Mouse (Mus musculus): ENCODE measurements around the gene Dus2.
A peak's percentile ranks its signal among the peaks of the same experiment; 100 is the strongest.
"Not testable (repeated sequence)": the region's sequence is repeated elsewhere in the genome, so short reads cannot be mapped to it uniquely, and the experiment has no call there.

The Dus2 gene

DNA sequence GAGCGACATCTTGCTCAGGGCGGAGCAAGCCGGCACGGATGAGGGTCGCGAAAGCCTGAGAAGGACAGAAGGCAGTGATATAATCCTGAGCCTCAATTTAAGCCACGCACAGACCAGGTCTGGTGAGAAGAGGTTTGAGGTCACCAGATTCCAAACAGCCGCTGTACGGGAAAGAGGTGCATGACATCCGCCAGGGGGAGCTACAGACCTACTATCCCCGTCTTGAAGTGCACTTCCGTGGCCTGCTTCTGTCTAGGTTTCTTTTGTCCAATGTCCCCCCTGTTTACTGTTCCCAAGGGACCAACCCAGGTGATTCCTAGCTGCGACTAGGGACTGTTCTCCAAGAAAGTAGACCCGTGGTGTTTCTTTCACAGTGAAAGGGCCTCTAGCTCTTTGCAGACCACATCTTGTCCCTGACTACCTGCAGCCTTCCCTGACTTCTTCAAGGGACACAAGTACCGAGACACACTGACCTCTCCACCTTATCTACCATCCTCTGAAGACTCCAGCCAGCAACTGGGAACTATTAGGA lies at the start of gene Dus2:
TSS of gene Dus2 (plus strand) at position 482 of the 532 bp plus-strand sequence.
- no peak for DNase-seq (ENCODE audit: extremely low read depth, low read depth, low spot score)

DNA sequence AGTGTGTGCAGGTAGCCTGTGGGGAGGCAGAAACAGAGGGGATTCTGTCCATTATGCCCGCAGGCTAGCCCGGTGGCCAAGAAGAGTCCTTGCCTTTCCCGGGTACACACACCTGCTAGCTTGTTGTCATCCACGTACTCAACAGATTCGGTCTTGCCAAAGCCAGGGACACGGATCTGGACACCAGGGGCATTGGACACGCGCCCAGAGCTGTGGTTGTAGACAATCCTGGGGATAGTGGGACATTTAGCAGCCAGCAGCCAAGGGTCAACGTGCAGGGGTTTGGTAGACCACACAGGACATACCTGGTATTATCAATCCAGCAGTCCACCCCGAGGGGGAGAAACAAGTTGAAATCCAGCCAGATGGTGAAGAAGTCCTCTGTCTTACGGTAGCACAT lies 49.1 kb upstream of the Dus2 start:
- DNase-seq (ENCODE audit: extremely low read depth, low read depth, low spot score), result no peak

DNA sequence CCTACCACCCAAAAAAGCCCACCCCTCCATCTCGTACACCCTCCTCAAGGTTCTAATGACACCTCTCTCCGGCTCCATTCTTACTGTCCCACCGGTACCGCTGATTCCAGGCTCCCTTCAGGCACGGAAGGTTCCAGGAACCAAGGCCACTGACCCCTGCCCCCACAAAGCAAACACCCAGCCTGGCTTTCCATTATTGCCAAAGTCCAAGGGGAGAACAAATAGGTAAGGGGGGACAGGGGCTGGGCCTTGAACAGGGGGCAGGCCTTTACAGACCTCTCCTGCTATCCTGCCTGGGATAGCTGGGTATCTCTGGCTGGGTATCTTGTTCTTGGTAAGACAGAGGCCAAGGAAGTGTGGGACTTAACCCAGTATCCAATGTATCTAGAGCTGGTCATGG lies 48.6 kb upstream of the Dus2 start:
- no peak for DNase-seq (ENCODE audit: extremely low read depth, low read depth, low spot score)

DNA sequence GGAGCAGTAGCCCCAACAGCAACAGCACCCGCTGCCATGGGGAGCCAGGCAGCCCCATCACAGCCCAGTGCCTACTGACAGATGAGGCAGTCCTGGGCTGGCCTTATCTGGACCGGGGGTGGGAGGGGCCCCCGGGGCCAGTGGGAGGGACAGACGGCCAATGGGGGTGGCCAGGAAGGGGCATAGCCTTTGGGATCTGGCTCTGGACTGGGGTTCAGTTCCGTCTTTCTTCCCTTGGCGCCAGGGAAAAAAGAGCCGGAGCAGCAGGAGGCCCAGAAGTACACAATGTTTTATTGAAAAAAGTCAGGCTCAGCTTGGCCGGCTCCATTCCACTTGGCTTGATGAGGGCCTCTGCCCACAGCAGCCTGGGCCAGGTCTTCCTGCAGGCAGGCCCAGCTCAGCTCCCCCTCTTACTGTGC lies 47.8 kb upstream of the Dus2 start, which contains the start of gene Lcat:
TSS of gene Lcat (minus strand) at position 62 of the 419 bp plus-strand sequence.
- no peak for DNase-seq (ENCODE audit: extremely low read depth, low read depth, low spot score)

DNA sequence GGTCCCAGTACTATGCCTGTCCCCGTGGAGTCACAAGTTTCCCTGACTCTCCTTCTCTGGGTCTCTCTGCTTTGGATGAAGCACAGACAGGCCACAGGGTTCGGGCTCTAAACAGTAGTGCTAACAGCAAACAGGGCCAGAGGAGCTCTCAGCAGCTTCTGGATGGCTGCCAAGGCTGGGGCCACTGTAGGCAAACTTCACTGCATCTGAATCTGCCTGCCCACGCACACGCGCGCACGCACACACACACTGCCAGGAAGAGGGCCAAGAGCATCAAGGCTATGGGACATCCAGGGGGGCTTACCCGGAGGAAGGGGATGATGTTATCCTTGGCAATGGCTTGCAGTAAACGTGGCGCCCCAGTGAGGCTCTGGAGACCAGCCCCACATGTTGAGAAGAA lies 41.8 kb upstream of the Dus2 start:
- DNase-seq (ENCODE audit: extremely low read depth, low read depth, low spot score), result no peak

DNA sequence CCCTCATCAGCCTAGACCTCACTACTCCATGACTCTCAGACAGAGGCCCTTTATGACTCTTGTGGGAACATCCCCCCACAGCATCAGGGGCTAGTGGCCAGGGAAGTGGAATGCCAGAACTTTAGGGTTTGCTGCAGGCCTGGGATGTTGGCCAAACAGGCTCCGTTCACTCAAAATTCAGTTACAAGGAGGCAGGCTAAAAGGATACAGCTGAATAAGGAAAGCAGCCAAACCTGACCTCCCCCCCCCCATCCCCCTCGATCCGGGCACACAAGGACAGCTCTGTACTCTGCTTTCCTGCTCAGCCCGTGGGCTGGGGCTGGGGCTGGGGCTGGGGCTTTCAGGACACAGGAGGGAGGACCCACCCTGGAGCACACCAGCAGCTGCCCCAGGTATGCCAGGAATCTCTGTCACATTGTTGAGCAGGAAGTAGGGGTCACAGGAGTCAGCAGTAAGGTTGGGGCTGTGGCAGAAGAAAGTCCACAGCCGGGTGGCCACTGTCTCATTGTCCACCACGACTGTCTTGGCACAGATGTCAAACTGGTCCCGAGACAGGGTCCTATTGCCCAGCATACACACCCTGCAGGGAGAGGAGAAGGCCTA lies 40.0 kb upstream of the Dus2 start:
- no peak for DNase-seq (ENCODE audit: extremely low read depth, low read depth, low spot score)

DNA sequence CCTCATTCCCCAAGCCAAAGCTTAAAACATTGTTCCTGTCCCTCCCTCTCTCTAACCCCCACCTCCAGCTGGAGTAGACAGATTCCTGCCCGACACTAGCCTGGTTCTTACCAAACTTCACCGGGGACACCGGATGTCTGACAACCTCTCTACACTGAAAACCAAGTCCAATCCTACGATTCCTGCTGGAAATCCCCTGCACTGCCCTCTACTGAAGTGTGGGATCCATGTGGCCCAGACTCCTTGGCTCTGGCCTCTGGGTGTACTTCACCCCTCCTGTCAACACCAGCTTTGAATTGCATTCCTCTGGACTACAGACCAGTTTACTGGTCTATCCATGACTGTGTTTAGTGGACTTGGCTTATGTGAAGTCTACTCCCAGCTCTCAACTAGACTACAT lies 34.6 kb upstream of the Dus2 start:
- DNase-seq (ENCODE audit: extremely low read depth, low read depth, low spot score), result no peak

DNA sequence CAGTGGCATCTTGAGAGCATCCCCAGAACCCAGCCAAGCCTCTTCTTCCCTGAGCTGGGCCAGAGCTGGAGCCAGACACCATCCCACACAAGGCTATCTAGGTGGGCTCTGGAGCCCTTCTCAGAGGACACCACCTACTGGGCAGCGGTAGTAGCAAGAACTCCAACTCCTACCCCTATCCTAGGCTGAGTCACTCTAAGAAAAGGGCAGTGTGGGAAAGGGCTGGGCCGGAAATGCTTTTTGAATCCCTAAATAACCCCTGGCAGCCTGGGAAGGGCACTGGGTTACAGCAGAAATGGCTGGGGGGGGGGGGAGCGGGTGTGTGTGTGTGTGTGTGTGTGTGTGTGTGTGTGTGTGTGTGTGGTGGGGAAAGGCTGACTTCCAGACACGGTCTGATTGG lies 33.3 kb upstream of the Dus2 start:
- no peak for DNase-seq (ENCODE audit: extremely low read depth, low read depth, low spot score)

DNA sequence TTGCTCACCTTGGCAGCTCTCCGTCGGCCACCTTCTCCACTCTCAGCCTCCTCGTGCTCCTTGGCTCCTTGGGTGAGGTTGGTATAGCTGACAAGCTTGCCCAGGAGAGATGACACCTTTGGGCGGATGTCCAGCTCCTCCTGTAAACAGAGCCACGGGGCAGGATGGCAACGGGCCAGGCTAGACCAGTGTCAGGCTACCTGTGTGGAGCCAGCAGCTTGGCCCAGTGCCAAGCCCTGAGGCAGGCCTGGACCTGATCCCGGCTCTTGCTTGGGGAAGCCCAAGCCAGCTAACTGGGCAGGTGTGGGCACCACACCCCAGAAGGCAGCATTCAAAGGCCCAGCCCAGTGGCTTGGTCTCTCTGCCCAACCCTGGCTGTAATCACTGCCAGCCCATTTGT lies 31.8 kb upstream of the Dus2 start:
- DNase-seq (ENCODE audit: extremely low read depth, low read depth, low spot score), result peak; percentile 91

DNA sequence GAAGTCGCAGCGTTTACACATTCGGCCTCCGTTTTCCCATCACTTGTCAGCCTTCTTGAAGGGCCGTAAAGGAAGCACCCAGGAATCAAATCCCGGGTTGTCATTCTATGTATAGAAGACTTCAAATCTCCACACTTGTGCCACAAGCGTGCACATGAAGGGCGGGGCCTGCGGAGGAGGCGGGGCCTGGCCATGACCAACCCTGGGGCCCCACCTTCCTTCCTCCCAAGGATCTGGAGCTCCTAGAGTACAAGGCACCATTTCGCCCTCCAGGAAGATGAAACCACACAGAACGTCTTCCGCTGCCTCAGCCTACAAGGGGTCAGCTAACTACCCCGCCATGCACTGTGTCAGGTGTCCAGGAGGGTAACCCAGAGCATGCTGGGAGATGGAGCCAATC lies 30.0 kb upstream of the Dus2 start:
- no peak for DNase-seq (ENCODE audit: extremely low read depth, low read depth, low spot score)

DNA sequence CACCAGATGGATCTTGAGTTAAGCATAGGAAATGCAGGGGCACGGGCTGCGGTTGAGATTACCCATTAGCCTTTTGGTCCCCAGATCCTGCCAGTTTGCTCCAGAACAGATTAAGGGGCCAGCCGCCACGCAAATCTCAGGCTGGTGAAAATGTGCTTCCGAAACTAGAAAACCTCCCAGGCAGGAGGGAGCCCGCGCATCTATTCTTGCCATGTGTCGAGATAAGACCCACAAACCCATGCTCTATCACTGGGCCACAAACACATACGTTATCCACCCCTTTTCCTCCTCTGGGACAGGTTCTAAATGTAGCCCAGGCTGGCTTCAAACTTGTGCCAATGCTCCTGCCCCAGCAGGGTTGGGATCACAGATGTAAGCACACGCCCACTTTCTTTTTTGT lies 29.6 kb upstream of the Dus2 start:
- no peak for DNase-seq (ENCODE audit: extremely low read depth, low read depth, low spot score)

DNA sequence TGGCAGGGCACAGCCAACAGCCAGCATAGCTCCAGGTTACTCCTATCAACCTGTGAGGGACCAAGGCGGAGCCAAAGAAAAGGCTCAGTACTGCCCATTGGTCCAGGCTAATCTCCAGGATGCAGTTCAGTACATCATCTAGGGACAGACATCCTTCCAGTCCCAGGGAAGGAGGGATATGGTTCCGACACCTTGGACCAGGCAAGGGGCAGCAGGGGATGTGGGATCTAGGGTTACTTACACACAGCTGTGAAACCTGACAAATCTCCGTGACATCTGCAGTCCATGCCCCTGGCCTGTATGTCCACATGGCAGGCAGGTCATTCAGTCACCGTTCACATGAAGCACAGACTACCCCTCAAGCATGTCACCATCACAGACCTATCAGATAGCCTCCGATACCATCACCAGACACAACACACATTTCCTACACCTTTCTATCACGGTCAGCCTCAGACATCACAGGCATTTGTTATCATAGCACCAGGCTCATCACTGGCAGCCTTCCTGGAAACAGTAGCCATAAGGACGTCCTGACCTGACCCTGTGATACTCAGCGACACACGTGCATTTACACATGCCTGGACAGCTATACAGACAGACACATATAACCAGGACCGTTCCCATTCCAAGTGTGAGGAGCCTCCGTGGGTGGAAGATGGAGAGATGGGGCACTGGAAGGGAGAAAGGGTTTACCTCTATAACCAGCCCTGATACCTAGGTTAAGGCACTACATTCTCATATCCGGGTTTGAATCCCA lies 26.5 kb upstream of the Dus2 start:
- no peak for DNase-seq (ENCODE audit: extremely low read depth, low read depth, low spot score)

DNA sequence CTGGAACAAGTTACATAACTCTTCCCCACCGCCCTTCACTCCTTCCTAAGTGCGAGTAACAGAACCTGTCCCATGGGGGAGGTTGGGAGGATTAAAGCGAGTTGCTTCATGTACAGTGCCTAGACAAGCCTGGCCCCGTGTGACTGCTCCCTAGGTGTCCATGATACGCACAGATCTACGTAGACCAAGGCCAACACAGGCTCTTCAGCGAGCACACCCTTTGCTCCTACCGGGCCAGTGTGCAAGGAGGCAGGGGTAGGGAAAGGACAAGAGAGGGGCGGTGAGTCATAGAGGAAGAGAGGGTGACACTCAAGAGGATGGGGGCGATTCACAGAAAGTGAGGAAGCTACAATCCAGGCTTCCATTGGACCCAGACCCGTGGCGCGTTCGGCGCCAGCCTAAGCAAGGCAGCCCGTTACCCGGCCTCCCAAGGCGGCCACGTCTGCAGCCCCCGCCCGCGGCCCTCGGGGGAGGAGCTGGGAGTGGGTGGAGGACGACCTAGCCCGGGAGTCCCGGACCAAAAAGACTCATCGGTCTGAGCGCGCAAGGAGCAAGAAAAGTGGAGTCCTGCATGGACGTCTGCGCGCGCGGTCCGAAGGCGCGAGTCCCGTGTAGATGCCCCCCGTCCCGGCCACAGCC lies 25.8 kb upstream of the Dus2 start:
- DNase-seq (ENCODE audit: extremely low read depth, low read depth, low spot score), result peak; percentile 52

DNA sequence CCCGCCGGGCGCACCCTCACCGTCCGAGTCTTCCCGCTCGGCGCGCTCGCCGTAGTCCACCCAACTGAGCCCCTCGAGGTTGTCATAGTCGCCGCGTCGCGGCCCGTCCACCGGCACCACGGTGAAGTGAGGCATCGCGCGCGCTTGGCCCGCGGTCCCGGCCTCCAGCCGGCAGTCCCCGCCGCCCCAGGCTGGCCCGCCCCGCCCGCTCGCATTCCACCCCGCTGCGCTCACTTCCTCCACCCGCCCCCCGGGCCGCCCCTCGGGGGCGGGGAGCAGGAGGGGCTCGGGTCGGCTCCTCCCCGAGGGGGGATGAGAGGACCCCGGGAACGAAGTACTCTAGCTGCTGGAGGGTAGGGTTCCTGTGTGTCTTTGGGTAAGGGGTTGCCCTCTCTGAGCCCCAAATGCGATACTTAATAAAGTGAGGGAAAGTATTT lies 25.2 kb upstream of the Dus2 start, which contains the start of gene Slc12a4:
TSS of gene Slc12a4 (minus strand) at position 193 of the 437 bp plus-strand sequence.
- DNase-seq (ENCODE audit: extremely low read depth, low read depth, low spot score), result no peak

DNA sequence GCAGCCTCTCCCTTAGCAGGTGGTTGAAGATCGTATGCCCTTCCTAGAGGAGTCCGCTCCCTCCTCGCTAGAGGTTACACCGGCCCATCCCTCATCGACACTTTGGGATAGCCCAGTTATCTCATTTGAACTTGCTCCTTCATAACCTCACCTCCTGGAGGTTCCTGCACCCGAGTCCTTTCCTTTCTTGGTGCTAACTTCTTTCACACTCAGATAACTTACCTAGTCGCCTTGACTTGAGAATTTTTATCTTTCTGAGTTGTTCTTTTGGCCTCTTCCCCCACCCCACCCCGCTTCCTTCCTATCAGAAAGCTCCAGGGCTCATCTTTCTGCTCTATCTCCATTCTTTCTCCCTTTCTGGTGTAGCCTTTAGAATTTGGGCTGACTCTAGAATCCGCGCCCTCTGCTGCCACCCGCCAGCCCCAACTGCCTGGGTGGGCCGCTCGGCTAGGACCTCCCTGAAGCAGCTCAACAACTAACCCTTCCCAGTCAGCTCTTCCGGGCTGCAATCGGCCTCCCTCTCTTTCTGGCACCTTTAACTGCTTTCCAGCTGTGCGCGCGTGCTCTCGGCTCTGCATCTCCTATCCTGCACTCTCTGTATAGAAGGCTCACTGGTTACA lies 24.3 kb upstream of the Dus2 start:
- DNase-seq (ENCODE audit: extremely low read depth, low read depth, low spot score), result no peak

DNA sequence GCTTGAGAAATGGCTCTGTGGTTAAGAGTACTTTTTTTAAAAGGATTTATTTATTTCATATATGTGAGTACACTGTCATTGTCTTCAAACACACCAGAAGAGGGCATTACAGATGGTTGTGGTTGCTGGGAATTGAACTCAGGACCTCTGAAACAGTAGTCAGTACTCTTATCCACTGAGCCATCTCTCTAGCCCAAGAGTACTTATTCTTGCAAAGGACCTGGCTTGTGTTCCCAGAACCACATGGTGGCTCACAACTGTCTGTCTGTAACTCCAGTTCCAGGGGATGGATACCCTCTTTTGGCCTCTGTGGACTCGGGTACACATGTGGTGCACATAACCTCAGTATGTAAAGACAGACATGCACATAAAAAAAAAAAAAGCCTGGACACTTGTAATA lies 21.8 kb upstream of the Dus2 start:
- no peak for DNase-seq (ENCODE audit: extremely low read depth, low read depth, low spot score)

DNA sequence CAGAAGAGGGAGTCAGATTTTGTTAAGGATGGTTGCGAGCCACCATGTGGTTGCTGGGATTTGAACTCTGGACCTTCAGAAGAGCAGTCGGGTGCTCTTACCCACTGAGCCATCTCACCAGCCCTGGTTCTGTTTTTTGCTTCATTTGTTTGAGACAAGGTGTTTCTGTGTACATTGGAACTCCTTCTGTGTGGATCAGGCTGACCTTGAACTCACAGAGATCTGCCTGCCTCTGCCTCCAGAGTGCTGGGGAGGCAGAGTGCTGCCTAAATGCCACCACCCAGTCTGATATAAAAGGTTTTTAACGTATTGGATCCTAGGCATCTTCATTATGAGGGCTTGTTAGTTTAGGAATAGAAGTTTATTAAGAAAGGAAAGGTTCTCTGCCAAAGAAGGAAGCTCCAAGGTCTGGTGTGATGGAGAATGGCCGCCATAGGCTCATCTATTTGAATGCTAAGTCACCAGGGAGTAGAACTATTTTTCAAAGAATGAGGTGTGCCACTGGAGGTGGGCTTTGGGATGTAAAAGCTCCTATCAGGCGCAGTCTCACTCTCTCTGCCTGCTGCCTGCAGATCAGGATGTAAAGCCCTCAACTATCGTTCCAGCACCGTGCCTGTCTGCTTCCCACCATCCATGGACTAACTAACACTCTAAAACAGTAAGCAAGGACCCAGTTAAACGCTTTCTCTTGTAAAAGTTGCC lies 20.0 kb upstream of the Dus2 start:
- DNase-seq (ENCODE audit: extremely low read depth, low read depth, low spot score), result no peak

DNA sequence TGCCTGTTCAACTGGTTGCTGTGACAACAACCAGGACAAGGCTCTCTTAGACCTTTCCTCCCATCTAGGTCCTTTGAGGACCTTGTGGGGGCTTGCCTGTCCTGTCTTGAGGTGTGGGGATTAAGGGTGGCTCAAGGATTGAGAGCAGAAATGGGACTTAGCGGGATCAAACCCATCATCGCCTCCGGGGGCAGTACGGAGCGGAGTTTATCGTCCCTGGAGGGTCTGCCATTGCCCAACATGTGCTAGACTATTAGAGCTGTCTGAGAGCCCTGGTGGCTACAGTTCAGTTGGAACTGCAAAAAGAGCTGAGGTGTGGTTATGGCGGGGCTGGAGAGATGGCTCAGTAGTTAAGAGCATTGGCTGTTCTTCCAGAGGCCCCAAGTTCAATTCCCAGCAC lies 15.8 kb upstream of the Dus2 start:
- DNase-seq (ENCODE audit: extremely low read depth, low read depth, low spot score), result no peak

DNA sequence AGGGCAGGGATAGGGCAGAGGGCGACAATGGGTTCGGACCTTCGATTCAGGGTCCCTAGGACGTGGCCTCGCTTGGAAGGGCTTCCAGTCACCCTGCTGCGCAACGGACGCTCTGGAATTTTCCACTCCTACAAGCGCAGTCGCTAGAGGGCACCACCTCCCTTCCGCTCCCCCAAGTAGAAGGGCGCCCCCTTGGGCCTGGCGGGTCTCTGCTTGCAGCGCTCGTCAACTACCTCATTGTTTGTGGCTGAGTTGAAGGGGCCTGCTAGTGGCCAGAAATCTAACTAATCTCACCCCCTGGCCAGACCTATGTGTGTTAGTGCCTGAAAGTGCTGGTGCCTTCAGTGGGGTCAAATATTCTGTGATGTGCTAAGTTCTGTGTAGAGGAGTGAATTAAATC lies 11.8 kb upstream of the Dus2 start, which contains the start of gene Dpep3:
TSS of gene Dpep3 (minus strand) at position 105 of the 400 bp plus-strand sequence.
- DNase-seq (ENCODE audit: extremely low read depth, low read depth, low spot score), result no peak

DNA sequence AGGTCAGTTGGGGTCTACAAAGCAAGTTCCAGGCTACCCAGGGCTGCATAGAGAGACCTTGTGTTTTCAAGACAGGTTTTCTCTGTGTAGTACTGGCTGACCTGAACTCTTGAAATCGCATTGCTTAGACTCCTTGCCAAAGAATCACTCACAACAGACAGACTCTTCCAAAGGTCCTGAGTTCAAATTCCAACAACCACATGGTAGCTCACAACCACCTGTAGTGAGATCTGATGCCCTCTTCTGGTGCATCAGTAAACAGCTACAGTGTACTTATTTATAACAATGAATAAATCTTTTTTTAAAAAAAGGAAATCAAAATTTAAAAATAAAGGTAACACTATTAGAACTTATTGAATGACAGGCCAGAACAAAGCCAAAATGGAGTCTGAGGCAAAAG lies 10.0 kb upstream of the Dus2 start:
- no peak for DNase-seq (ENCODE audit: extremely low read depth, low read depth, low spot score)

DNA sequence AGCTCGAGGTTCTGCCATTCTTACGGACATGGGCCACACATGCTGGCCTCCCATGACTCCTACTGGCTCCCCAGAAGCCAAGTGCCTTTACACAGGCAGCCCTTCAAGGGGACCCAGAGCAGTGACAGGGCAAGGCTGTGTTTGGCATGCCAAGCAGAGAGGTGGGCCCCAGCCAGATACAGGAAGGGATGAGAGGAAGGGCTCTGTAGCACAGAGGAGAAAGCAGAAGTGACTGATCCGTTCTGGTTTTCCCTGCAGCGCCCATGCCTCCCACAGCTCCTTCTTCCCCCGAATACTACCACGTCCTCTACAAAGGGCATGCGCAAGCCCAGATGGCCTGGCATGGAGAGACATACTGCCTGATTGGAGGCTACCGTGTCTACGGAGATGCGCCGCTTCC lies 7.7 kb upstream of the Dus2 start:
- not testable (repeated sequence) for DNase-seq (ENCODE audit: extremely low read depth, low read depth, low spot score)

All from fat pad, adult 2 months (tissue).